ENCODE assay signal across 25 mouse cellular contexts in the genomic region with DNA sequence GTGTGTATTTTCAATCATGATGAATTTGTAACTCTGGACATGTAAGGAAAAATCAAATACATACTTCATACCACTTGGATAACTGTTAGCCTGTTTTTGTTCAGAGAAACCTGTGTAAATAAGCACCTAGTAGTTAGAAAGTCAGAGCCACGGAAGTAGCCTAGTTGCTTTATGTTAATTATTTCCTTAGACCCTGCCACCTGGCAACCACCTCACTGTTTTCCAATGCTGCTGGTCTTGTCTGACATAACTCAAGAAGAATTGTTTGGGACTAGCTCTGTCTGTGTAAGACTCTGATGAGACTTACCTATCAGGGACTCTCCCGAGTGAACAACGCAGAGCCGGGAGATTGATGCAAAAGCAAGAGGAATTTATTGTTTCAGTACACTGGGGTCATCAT. TPM values are rescaled to one million over a fixed set of nuclear protein-coding genes. Genes with fewer than 3 reads are reported as not detected.
"Had no signal": no experiment of that assay in that cellular context is flagged by ENCODE, and none has a peak within 500 bp of the region (broad histone marks: within the 10 kb centered on the region; RNA-seq: fewer than 3 reads in every experiment).

No protein-coding gene starts in this region.

- H3K27me3 ChIP-seq: lung, embryonic 15.5 days; midbrain, embryonic 13.5 days; midbrain, embryonic 15.5 days; neural tube, embryonic 12.5 days had no signal

- H3K27ac ChIP-seq: lung, embryonic 15.5 days; macrophage; midbrain, embryonic 13.5 days; midbrain, embryonic 15.5 days; neural tube, embryonic 12.5 days had no signal

- H3K36me3 ChIP-seq: lung, embryonic 15.5 days; midbrain, embryonic 13.5 days; midbrain, embryonic 15.5 days; neural tube, embryonic 12.5 days had no signal

- H3K9me3 ChIP-seq: lung, embryonic 15.5 days; megakaryocyte, embryonic 14.5 days; midbrain, embryonic 13.5 days; midbrain, embryonic 15.5 days; neural tube, embryonic 12.5 days had no signal

- H3K4me2 ChIP-seq: lung, embryonic 15.5 days; midbrain, embryonic 11.5 days; midbrain, embryonic 13.5 days; midbrain, embryonic 15.5 days; neural tube, embryonic 12.5 days had no signal

- ATAC-seq: liver, postnatal 0 days; lung, postnatal 0 days; midbrain, embryonic 13.5 days; midbrain, embryonic 15.5 days had no signal

- H3K4me1 ChIP-seq: lung, embryonic 15.5 days; megakaryocyte, embryonic 14.5 days; midbrain, embryonic 13.5 days; midbrain, embryonic 15.5 days; neural tube, embryonic 12.5 days had no signal

- H3K4me3 ChIP-seq: lung, embryonic 15.5 days; megakaryocyte, embryonic 14.5 days; midbrain, embryonic 13.5 days; midbrain, embryonic 15.5 days; neural tube, embryonic 12.5 days had no signal

- H3K9ac ChIP-seq: liver, postnatal 0 days; lung, embryonic 15.5 days; midbrain, embryonic 13.5 days; midbrain, embryonic 15.5 days; neural tube, embryonic 12.5 days had no signal

- DNase-seq: liver, postnatal 0 days; lung, adult 2 months; lung, postnatal 14 days; lung, postnatal 36 days; right cerebral cortex, adult 18-20 months; right cerebral cortex, postnatal 25 days; right cerebral cortex, postnatal 4 days; spleen, adult 18-20 months; thymus, adult 18-20 months; thymus, postnatal 14 days; thymus, postnatal 36 days had no signal

RNA-seq across cellular contexts. Expression of a gene that starts 7.0 kb away (rescaled TPM):
- polyA plus RNA-seq: lung, embryonic 15.5 days; lung, postnatal 0 days; macrophage; midbrain, embryonic 11.5 days; midbrain, embryonic 13.5 days; midbrain, embryonic 15.5 days; midbrain, postnatal 0 days; neural tube, embryonic 12.5 days; neural tube, embryonic 14.5 days; stomach, embryonic 14.5 days; stomach, embryonic 16.5 days; thymus, postnatal 0 days had no signal

RNA-seq across cellular contexts. Expression of a gene that starts 28.2 kb away (rescaled TPM):
- polyA plus RNA-seq: lung, embryonic 15.5 days; lung, postnatal 0 days; macrophage; midbrain, embryonic 11.5 days; midbrain, embryonic 13.5 days; midbrain, embryonic 15.5 days; midbrain, postnatal 0 days; neural tube, embryonic 12.5 days; neural tube, embryonic 14.5 days; stomach, embryonic 14.5 days; stomach, embryonic 16.5 days had no signal

RNA-seq across cellular contexts. Expression of a gene that starts 55.0 kb away (rescaled TPM):
- polyA plus RNA-seq: lung, adult 2 months; lung, embryonic 15.5 days; lung, postnatal 0 days; macrophage; midbrain, embryonic 11.5 days; midbrain, embryonic 13.5 days; midbrain, postnatal 0 days; neural tube, embryonic 12.5 days; small intestine, adult 2 months; stomach, embryonic 14.5 days; stomach, embryonic 16.5 days had no signal
